Mouse (Mus musculus): ENCODE data around the gene Tns3. TPM values are rescaled to one million over a fixed set of nuclear protein-coding genes. Genes with fewer than 3 reads are reported as not detected.

Gene Tns3
- total RNA-seq, 2 experiments from 2014 or later, result 1.7 to 6.3 TPM

DNA sequence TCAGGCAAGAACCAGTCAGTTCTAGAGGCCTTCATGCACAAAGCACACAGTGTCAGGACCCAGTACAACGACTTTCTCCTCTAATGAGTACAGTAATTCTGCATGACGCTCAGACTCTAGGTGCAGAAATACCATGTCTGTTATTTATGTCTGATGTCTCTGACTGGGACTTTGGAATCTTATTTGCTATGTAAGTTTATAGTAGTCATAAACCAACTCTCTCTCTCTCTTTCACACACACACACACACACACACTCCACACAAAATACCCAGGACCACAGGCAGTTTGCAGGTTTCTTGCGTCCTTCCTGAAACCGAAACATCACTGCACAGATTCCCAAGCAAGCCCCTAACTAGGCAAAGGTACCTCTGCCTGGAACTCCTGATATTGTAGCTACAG is 203.5 kb downstream of the Tns3 start:
- no peak for ATAC-seq (replicated peaks; ENCODE audit: low FRiP score, poor library complexity, severe bottlenecking)

GRCm38 (mm10) chr11:8457951-8458350 is 206.4 kb downstream of the Tns3 start:
- ATAC-seq (replicated peaks; ENCODE audit: low FRiP score, poor library complexity, severe bottlenecking), result no peak

- ATAC-seq (replicated peaks; ENCODE audit: low FRiP score, poor library complexity, severe bottlenecking), result no peak
These were observed 207.6 kb downstream of the Tns3 start for GRCm38 (mm10) chr11:8456586-8457285.

- no peak for ATAC-seq (replicated peaks; ENCODE audit: low FRiP score, poor library complexity, severe bottlenecking)
These were observed 208.7 kb downstream of the Tns3 start for GRCm38 (mm10) chr11:8455650-8456049.

DNA sequence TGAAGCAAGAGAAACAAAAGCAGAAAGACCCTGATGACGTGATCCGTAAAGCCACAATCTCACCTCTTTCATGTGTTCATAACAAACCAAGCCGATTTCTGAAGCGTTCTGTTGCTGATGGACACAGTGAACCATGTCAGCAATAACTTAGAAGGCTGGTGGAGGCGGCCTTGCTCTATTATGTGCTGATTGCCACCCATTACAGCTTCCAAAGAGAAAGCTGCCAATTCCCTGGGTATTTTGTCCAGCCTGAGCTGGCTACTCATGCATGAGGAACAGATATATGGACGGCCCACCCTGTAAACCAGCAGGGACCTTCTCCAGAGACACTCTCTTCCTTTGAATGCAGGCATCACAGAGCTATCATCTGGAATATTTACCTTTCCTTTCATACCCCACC is 211.1 kb downstream of the Tns3 start:
- no peak for ATAC-seq (replicated peaks; ENCODE audit: low FRiP score, poor library complexity, severe bottlenecking)

DNA sequence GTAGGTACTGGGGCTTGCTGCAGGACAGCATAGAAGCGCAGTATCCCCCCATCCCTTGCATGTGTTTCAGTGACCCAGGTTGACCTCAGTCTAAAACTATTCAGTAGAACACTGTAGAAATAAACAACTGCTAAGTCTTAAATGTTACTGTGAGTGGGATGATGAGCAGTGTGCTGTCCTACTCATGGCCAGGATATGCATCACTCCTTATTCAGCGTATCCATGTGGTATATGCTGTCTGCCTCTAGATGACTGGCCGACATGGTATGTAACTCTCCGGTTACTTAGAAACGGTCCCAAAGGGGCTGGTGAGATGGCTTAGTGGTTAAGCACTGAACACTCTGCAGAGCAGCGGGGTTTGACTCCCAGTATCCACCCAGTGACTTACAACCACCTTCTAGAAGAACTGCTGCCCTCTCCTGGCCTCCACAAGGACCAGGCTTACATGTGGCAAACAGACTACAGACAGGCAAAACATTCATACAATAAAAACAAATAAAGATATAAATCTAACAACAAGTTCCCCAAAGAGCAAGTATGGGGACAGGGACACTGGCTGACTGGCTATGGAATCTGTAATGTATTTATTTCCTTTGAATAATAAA is 212.6 kb downstream of the Tns3 start:
- ATAC-seq (replicated peaks; ENCODE audit: low FRiP score, poor library complexity, severe bottlenecking), result no peak

DNA sequence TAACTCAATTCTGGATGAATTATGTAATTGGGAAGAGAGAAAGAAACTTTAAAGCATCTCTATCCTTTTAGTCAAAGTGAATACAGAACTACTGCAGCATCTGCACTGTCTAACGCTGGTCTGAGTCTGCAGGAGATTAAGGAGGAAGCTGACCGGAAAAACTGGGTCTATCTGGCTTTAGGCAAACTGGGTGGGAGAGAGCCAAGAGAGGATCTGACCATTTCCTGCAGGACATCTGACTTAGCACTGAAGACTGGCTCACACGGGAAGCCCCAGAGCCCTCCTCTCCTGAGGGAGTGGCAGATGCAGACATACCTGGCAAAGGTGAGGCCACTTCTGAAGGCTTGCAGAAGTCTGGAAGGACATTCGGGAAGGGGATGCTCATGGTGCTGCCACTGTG is 213.8 kb downstream of the Tns3 start:
- ATAC-seq (replicated peaks; ENCODE audit: low FRiP score, poor library complexity, severe bottlenecking), result no peak

- no peak for ATAC-seq (replicated peaks; ENCODE audit: low FRiP score, poor library complexity, severe bottlenecking)
These were observed 218.4 kb downstream of the Tns3 start for GRCm38 (mm10) chr11:8445915-8446356.

DNA sequence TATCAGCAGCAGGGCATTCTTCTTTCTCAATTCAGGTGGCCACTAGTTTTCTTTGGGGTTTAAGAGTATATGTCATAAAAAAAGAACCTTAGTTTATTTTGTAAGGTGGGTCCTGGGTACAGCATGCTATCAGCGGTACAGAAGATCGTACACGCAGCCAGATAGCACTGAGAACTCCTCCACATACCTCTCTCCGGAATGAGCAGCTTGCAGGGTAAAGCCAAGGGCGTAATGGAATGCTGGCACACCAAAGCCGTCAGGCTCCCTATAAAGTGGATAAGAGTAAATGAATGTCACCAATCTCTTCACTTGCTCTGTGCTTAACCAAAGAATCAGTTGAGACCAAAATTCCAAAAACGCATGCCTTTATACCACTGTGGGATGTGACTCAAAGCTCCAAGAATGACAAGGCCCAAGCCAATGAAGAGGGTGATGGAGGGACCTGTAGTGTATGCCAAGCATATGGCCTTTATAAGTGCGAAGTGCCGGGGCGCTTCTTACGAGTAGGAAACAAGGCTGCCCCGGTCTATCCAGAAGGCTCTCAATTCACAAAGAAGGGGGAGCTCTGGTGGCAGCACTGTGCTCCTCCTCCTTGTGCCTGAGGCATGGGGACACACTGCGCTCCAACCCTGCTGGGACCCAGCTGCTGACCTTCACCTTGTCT is 219.4 kb downstream of the Tns3 start:
- no peak for ATAC-seq (replicated peaks; ENCODE audit: low FRiP score, poor library complexity, severe bottlenecking)

- ATAC-seq (replicated peaks; ENCODE audit: low FRiP score, poor library complexity, severe bottlenecking), result no peak
These were observed 220.6 kb downstream of the Tns3 start for GRCm38 (mm10) chr11:8443539-8444292.

GRCm38 (mm10) chr11:8440706-8441105 is 223.6 kb downstream of the Tns3 start:
- no peak for ATAC-seq (replicated peaks; ENCODE audit: low FRiP score, poor library complexity, severe bottlenecking)

DNA sequence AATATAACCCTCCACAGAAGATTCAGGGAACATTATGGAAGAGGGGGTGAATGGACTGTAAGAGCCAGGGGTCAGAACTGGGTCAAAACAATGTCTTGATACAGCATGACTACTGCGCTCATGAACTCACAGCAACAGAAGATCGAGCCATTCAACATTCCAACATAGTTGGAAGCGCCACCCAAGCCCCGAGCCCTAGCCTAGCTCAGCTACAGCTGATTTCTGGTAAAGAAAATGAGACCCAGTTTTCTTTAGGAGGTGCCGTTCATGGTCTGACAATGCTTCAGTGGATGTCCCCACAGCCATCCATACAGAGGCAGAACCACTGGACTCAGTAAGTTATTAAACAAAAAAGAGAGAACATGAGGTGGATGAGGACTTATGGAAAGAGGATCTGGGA is 224.1 kb downstream of the Tns3 start:
- no peak for ATAC-seq (replicated peaks; ENCODE audit: low FRiP score, poor library complexity, severe bottlenecking)

GRCm38 (mm10) chr11:8439035-8439434 is 225.3 kb downstream of the Tns3 start:
- ATAC-seq (replicated peaks; ENCODE audit: low FRiP score, poor library complexity, severe bottlenecking), result no peak

DNA sequence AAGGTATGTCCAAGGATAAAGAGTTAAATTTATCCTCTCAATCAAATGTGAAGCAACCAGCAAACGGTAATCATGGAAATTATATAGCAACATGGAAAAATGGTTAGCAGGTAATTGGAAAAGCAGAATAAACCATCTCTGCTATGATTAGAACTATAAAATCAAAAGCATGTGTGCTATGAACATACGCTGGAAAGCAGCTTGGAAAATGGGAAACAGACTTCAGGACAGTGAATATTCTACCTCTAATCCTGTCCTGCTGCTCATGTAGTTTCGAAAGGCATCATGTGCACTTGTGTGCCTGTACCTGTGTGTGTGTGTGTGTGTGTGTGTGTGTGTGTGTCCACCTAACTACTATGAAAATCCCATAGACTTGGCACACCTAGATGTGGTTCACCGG is 226.1 kb downstream of the Tns3 start:
- no peak for ATAC-seq (replicated peaks; ENCODE audit: low FRiP score, poor library complexity, severe bottlenecking)

GRCm38 (mm10) chr11:8435101-8435500 is 229.2 kb downstream of the Tns3 start:
- no peak for ATAC-seq (replicated peaks; ENCODE audit: low FRiP score, poor library complexity, severe bottlenecking)

- ATAC-seq (replicated peaks; ENCODE audit: low FRiP score, poor library complexity, severe bottlenecking), result no peak
These were observed 230.0 kb downstream of the Tns3 start for GRCm38 (mm10) chr11:8434366-8434765.

DNA sequence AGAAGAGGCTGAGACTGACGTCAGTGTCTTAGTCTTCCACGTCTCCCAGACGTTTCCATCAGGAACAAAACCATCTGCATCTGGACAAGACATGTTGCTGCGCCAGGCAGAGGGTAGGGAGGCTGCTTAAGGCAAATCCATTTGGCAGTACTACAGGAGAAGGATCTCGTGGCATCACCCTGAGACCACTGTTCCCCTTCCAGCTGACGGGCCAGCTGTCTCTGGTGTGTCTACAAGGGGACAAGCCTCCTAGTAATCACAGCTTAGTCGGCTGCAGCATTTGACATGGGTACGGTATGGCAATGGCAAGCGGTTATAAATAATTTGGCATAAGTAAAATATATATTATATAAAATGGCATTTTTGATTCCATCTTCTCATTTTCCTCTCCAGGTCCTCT is 230.9 kb downstream of the Tns3 start:
- ATAC-seq (replicated peaks; ENCODE audit: low FRiP score, poor library complexity, severe bottlenecking), result no peak

GRCm38 (mm10) chr11:8432941-8433340 is 231.4 kb downstream of the Tns3 start:
- ATAC-seq (replicated peaks; ENCODE audit: low FRiP score, poor library complexity, severe bottlenecking), result no peak

GRCm38 (mm10) chr11:8427660-8428059 is 236.7 kb downstream of the Tns3 start:
- no peak for ATAC-seq (replicated peaks; ENCODE audit: low FRiP score, poor library complexity, severe bottlenecking)

DNA sequence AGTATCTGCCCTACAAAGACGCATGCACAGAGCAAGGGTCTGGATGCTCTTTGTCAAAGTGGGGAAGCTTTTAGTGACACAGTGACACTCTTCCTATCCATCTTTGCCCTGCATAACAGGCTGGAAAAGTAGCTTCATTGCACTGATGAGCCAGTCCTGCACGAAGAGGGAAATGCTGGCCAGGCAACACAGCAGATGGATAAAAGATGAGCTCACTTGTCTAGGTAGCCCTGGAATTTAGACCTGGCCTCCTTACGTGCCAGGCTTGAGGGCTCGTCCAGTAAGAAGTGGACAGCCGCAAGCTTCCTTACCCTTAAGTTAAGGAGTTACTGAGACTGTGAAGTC is 239.1 kb downstream of the Tns3 start:
- ATAC-seq (replicated peaks; ENCODE audit: low FRiP score, poor library complexity, severe bottlenecking), result no peak

All from erythroid progenitor cell, adult 5-6 weeks (primary cell).